ENCODE assay signal across 8 mouse cellular contexts in the genomic region with DNA sequence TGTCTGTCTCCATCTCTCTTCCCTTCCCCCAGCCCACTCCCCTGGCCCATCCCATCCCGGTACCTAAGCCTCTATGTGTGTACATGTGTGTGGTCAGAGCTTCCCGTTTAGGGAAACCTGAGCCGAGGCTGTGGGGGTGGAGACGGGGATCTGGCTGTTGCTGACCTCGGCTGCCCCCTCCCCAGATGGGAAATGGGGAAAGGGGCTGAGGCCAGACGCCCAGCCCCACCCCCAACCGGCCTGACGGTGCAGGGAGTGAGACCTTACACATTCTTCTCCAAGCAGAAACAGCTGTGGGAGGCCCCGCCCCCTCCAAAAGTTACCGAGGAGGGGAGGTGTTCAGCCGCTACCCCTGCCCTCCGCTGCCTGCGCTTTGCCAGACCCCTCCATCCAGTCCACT. TPM values are rescaled to one million over a fixed set of nuclear protein-coding genes. Genes with fewer than 3 reads are reported as not detected.
DNase-seq lines count a peak whose midpoint lies in the region; ATAC-seq lines count a peak whose summit lies in the region.

No protein-coding gene starts in this region.

- no peaks in the 10 kb centered on the region for H3K9me3 ChIP-seq in forebrain, embryonic 16.5 days (ENCODE audit: control insufficient read depth, low read length)
- H3K9me3 ChIP-seq in limb, embryonic 10.5 days (replicated peaks) = no peaks in the 10 kb centered on the region
- no peaks in the 10 kb centered on the region for H3K9me3 ChIP-seq in neural tube, embryonic 11.5 days (ENCODE audit: control insufficient read depth, low read length)

- peak overlapping the region; percentile 88 for H3K4me2 ChIP-seq in forebrain, embryonic 16.5 days (ENCODE audit: low read length)
- peak overlapping the region; percentile 85 for H3K4me2 ChIP-seq in neural tube, embryonic 11.5 days (ENCODE audit: low read depth)

- no peaks in the 10 kb centered on the region for H3K27me3 ChIP-seq in forebrain, embryonic 16.5 days (replicated peaks; ENCODE audit: control insufficient read depth, insufficient read depth, low read length)
- H3K27me3 ChIP-seq in limb, embryonic 10.5 days (ENCODE audit: low read depth, poor library complexity, severe bottlenecking) = no peaks in the 10 kb centered on the region
- no peaks in the 10 kb centered on the region for H3K27me3 ChIP-seq in neural tube, embryonic 11.5 days (ENCODE audit: control insufficient read depth, insufficient read depth, low read length)

- peak; percentile 39 for DNase-seq in gastrocnemius, postnatal 25 days
- no peak for DNase-seq in gastrocnemius, adult 8-10 months (ENCODE audit: low spot score in 2 of 2)
- peak; percentile 65 for DNase-seq in Muller cell, postnatal 12 days (ENCODE audit: inconsistent ontology term)
- DNase-seq in limb, embryonic 10.5 days (ENCODE audit: low spot score) = peak; percentile 97
- DNase-seq in neural tube, embryonic 11.5 days (ENCODE audit: low spot score) = peak; percentile 81
- no peak for DNase-seq in right cerebral cortex, adult 18-20 months
- DNase-seq in spleen, adult 12 weeks (ENCODE audit: low spot score) = no peak

- H3K4me1 ChIP-seq in forebrain, embryonic 16.5 days (replicated peaks; ENCODE audit: control insufficient read depth, insufficient read depth, low read length) = peaks cover 30% of the 10 kb centered on the region
- peaks cover 47% of the 10 kb centered on the region for H3K4me1 ChIP-seq in limb, embryonic 10.5 days
- H3K4me1 ChIP-seq in neural tube, embryonic 11.5 days (ENCODE audit: control insufficient read depth, insufficient read depth, low read length) = peaks cover 15% of the 10 kb centered on the region

- peak overlapping the region; percentile 86 for H3K4me3 ChIP-seq in forebrain, embryonic 16.5 days (replicated peaks; ENCODE audit: low read length)
- H3K4me3 ChIP-seq in limb, embryonic 10.5 days = peak overlapping the region; percentile 94
- H3K4me3 ChIP-seq in neural tube, embryonic 11.5 days (ENCODE audit: low read depth, low read length) = peak overlapping the region; percentile 74

- H3K36me3 ChIP-seq in forebrain, embryonic 16.5 days (ENCODE audit: control insufficient read depth, insufficient read depth) = no peaks in the 10 kb centered on the region
- peaks cover 44% of the 10 kb centered on the region for H3K36me3 ChIP-seq in limb, embryonic 10.5 days
- no peaks in the 10 kb centered on the region for H3K36me3 ChIP-seq in neural tube, embryonic 11.5 days (ENCODE audit: control insufficient read depth, insufficient read depth, low read length)

- no peak for ATAC-seq in forebrain, embryonic 16.5 days
- no peak for ATAC-seq in neural tube, embryonic 11.5 days (ENCODE audit: insufficient read depth, low FRiP score, low TSS enrichment)

- H3K27ac ChIP-seq in forebrain, embryonic 16.5 days (ENCODE audit: low read length) = no peak overlapping the region
- peak overlapping the region; percentile 96 for H3K27ac ChIP-seq in limb, embryonic 10.5 days
- no peak overlapping the region for H3K27ac ChIP-seq in neural tube, embryonic 11.5 days (ENCODE audit: low read depth, low read length)

- WGBS in forebrain, embryonic 16.5 days = 10% methylated on average over 13 of the region's 13 CpGs
- under 1% methylated on average over 13 of the region's 13 CpGs for WGBS in limb, embryonic 10.5 days
- WGBS in neural tube, embryonic 11.5 days = 2% methylated on average over 13 of the region's 13 CpGs

- H3K9ac ChIP-seq in forebrain, embryonic 16.5 days (replicated peaks; ENCODE audit: low read depth, low read length) = peak overlapping the region; percentile 35
- H3K9ac ChIP-seq in neural tube, embryonic 11.5 days (ENCODE audit: low read length) = peak overlapping the region; percentile 19

RNA-seq across cellular contexts. Expression of gene Dact3, which starts 1.5 kb away (rescaled TPM):
- 1 to 10 TPM; 1.9 to 2.3 TPM for total RNA-seq in gastrocnemius, postnatal 25 days (2021)
- total RNA-seq in gastrocnemius, adult 8-10 months (2022) = 1 to 10 TPM in 2 of 4 experiments, under 1 TPM in 2; 0.87 to 1.4 (median 1.1) TPM
- polyA plus RNA-seq in forebrain, embryonic 16.5 days (2015; fragmentation: Nextera tagmentation; extraction: Ambion mirVana) = 2.1 and 2.6 TPM in 2 replicates
- 7.0 and 8.2 TPM in 2 replicates for polyA plus RNA-seq in limb, embryonic 10.5 days (2016; fragmentation: Nextera tagmentation; extraction: Ambion mirVana)
- polyA plus RNA-seq in neural tube, embryonic 11.5 days (2014; fragmentation: Nextera tagmentation; extraction: Ambion mirVana) = 9.5 and 10.6 TPM in 2 replicates

RNA-seq across cellular contexts. Expression of gene Gng8, which starts 15.0 kb away (rescaled TPM):
- total RNA-seq in gastrocnemius, postnatal 25 days (2021) = not detected
- total RNA-seq in gastrocnemius, adult 8-10 months (2022) = under 1 TPM in 1 of 4 experiments, not detected in 3; 0.36 TPM
- 1.9 and 4.5 TPM in 2 replicates for polyA plus RNA-seq in forebrain, embryonic 16.5 days (2015; fragmentation: Nextera tagmentation; extraction: Ambion mirVana)
- 15.4 and 18.5 TPM in 2 replicates for polyA plus RNA-seq in limb, embryonic 10.5 days (2016; fragmentation: Nextera tagmentation; extraction: Ambion mirVana)
- 7.0 and 7.2 TPM in 2 replicates for polyA plus RNA-seq in neural tube, embryonic 11.5 days (2014; fragmentation: Nextera tagmentation; extraction: Ambion mirVana)

RNA-seq across cellular contexts. Expression of gene Ptgir, which starts 29.7 kb away (rescaled TPM):
- total RNA-seq in gastrocnemius, postnatal 25 days (2021) = 1 to 10 TPM in 1 of 2 experiments, under 1 TPM in 1; 0.97 to 1.3 TPM
- total RNA-seq in gastrocnemius, adult 8-10 months (2022) = under 1 TPM; 0.62 to 0.97 (median 0.93) TPM
- 0.15 TPM in 2 replicates for polyA plus RNA-seq in forebrain, embryonic 16.5 days (2015; fragmentation: Nextera tagmentation; extraction: Ambion mirVana)
- 0.18 and 0.43 TPM in 2 replicates for polyA plus RNA-seq in limb, embryonic 10.5 days (2016; fragmentation: Nextera tagmentation; extraction: Ambion mirVana)
- 0.41 and 0.76 TPM in 2 replicates for polyA plus RNA-seq in neural tube, embryonic 11.5 days (2014; fragmentation: Nextera tagmentation; extraction: Ambion mirVana)

RNA-seq across cellular contexts. Expression of gene Prkd2, which starts 33.9 kb away (rescaled TPM):
- total RNA-seq in gastrocnemius, postnatal 25 days (2021) = 1 to 10 TPM; 5.0 to 5.3 TPM
- total RNA-seq in gastrocnemius, adult 8-10 months (2022) = 1 to 10 TPM; 2.5 to 4.1 (median 3.4) TPM
- polyA plus RNA-seq in forebrain, embryonic 16.5 days (2015; fragmentation: Nextera tagmentation; extraction: Ambion mirVana) = 6.6 TPM in 2 replicates
- polyA plus RNA-seq in limb, embryonic 10.5 days (2016; fragmentation: Nextera tagmentation; extraction: Ambion mirVana) = 15.0 and 15.6 TPM in 2 replicates
- 10.9 and 11.2 TPM in 2 replicates for polyA plus RNA-seq in neural tube, embryonic 11.5 days (2014; fragmentation: Nextera tagmentation; extraction: Ambion mirVana)

RNA-seq across cellular contexts. Expression of gene Calm3, which starts 47.3 kb away (rescaled TPM):
- total RNA-seq in gastrocnemius, postnatal 25 days (2021) = 100 to 1,000 TPM; 257 to 291 TPM
- total RNA-seq in gastrocnemius, adult 8-10 months (2022) = 100 to 1,000 TPM; 386 to 534 (median 424) TPM
- 308 and 333 TPM in 2 replicates for polyA plus RNA-seq in forebrain, embryonic 16.5 days (2015; fragmentation: Nextera tagmentation; extraction: Ambion mirVana)
- 127 and 134 TPM in 2 replicates for polyA plus RNA-seq in limb, embryonic 10.5 days (2016; fragmentation: Nextera tagmentation; extraction: Ambion mirVana)
- polyA plus RNA-seq in neural tube, embryonic 11.5 days (2014; fragmentation: Nextera tagmentation; extraction: Ambion mirVana) = 257 and 263 TPM in 2 replicates

Comparison
In these comparisons a context has a peak if more than half of its experiments do, and no peak if none do; other contexts are left out.
1. DNase-seq: peak in gastrocnemius, postnatal 25 days (single experiment), Muller cell, postnatal 12 days (single experiment), limb, embryonic 10.5 days (single experiment) and neural tube, embryonic 11.5 days (single experiment); none in gastrocnemius, adult 8-10 months (0 of 2), right cerebral cortex, adult 18-20 months (single experiment) and spleen, adult 12 weeks (single experiment).
2. Peak in every context shown above with its lines, with median percentiles within 50 percentile points of each other: H3K4me3 ChIP-seq.